8 mouse cellular contexts compared by ENCODE assay signal in genomic region chr6:108476797-108477235, GRCm38 (mm10).
DNase-seq lines count a peak whose midpoint lies in the region; ATAC-seq and TF ChIP-seq lines count a peak whose summit lies in the region.

No protein-coding gene starts in this region.

- TF ChIP-seq EP300 in liver, embryonic 14.5 days (IDR thresholded peaks at IDR 0.05; ENCODE audit: low read depth) = no peak

- H3K9ac ChIP-seq in kidney, embryonic 14.5 days (ENCODE audit: low read depth, low read length) = no peak overlapping the region
- no peak overlapping the region for H3K9ac ChIP-seq in heart, embryonic 13.5 days
- no peak overlapping the region for H3K9ac ChIP-seq in liver, embryonic 14.5 days (replicated peaks)
- H3K9ac ChIP-seq in midbrain, embryonic 15.5 days = no peak overlapping the region

- H3K4me3 ChIP-seq in kidney, embryonic 14.5 days (ENCODE audit: low read length) = no peak overlapping the region
- no peak overlapping the region for H3K4me3 ChIP-seq in heart, embryonic 13.5 days
- H3K4me3 ChIP-seq in liver, embryonic 14.5 days (ENCODE audit: insufficient read depth in 1 of 2, low read depth in 2 of 2, low read length in 2 of 2) = no peak overlapping the region
- no peak overlapping the region for H3K4me3 ChIP-seq in midbrain, embryonic 15.5 days

- peaks cover 13% of the 10 kb centered on the region; the same call in 1 of the 2 replicates for H3K36me3 ChIP-seq in kidney, embryonic 14.5 days (ENCODE audit: control insufficient read depth, insufficient read depth, low read length)
- peaks cover 42% of the 10 kb centered on the region for H3K36me3 ChIP-seq in heart, embryonic 13.5 days
- no peaks in the 10 kb centered on the region for H3K36me3 ChIP-seq in liver, embryonic 14.5 days (replicated peaks; ENCODE audit: control insufficient read depth, insufficient read depth, low read depth)
- no peaks in the 10 kb centered on the region for H3K36me3 ChIP-seq in midbrain, embryonic 15.5 days (replicated peaks)

- H3K4me2 ChIP-seq in kidney, embryonic 14.5 days (replicated peaks; ENCODE audit: low read depth, low read length) = no peak overlapping the region
- no peak overlapping the region for H3K4me2 ChIP-seq in heart, embryonic 13.5 days
- no peak overlapping the region for H3K4me2 ChIP-seq in liver, embryonic 14.5 days (ENCODE audit: low read depth)
- H3K4me2 ChIP-seq in midbrain, embryonic 15.5 days = no peak overlapping the region

- ATAC-seq in kidney, embryonic 14.5 days (ENCODE audit: low FRiP score, low TSS enrichment) = no peak
- no peak for ATAC-seq in heart, embryonic 13.5 days (ENCODE audit: extremely low read depth, insufficient number of reproducible peaks, low FRiP score, low TSS enrichment)
- peak; percentile 40; the same call in 1 of the 2 replicates for ATAC-seq in liver, embryonic 14.5 days (ENCODE audit: insufficient read depth)
- no peak for ATAC-seq in midbrain, embryonic 15.5 days (replicated peaks)

- TF ChIP-seq CTCF in liver, embryonic 14.5 days (IDR thresholded peaks at IDR 0.05; ENCODE audit: low read depth) = no peak

- H3K27ac ChIP-seq in kidney, embryonic 14.5 days (ENCODE audit: low read depth, low read length) = no peak overlapping the region
- H3K27ac ChIP-seq in heart, embryonic 13.5 days (replicated peaks) = peak overlapping the region; percentile 49
- H3K27ac ChIP-seq in liver, embryonic 14.5 days = no peak overlapping the region
- no peak overlapping the region for H3K27ac ChIP-seq in midbrain, embryonic 15.5 days

- H3K27me3 ChIP-seq in kidney, embryonic 14.5 days (ENCODE audit: control insufficient read depth, insufficient read depth, low read length) = no peaks in the 10 kb centered on the region
- H3K27me3 ChIP-seq in heart, embryonic 13.5 days (replicated peaks) = no peaks in the 10 kb centered on the region
- no peaks in the 10 kb centered on the region for H3K27me3 ChIP-seq in liver, embryonic 14.5 days (ENCODE audit: control insufficient read depth, insufficient read depth, low read length)
- no peaks in the 10 kb centered on the region for H3K27me3 ChIP-seq in midbrain, embryonic 15.5 days (replicated peaks)

- peak; percentile 74 for DNase-seq in kidney, adult 11 months
- DNase-seq in liver, embryonic 14.5 days (ENCODE audit: low read depth in 3 of 3, low spot score in 3 of 3) = no peak
- DNase-seq in spleen, postnatal 36 days (ENCODE audit: low spot score in 2 of 2) = peak; percentile 21 to 50
- no peak for DNase-seq in MN1 (ENCODE audit: low spot score)
- DNase-seq in embryo, embryonic 10 days (ENCODE audit: low spot score) = no peak

- H3K9me3 ChIP-seq in kidney, embryonic 14.5 days (ENCODE audit: control insufficient read depth, low read length) = no peaks in the 10 kb centered on the region
- H3K9me3 ChIP-seq in heart, embryonic 13.5 days = no peaks in the 10 kb centered on the region
- H3K9me3 ChIP-seq in liver, embryonic 14.5 days (ENCODE audit: control insufficient read depth, low read length) = no peaks in the 10 kb centered on the region
- H3K9me3 ChIP-seq in midbrain, embryonic 15.5 days = no peaks in the 10 kb centered on the region

- no peaks in the 10 kb centered on the region for H3K4me1 ChIP-seq in kidney, embryonic 14.5 days (ENCODE audit: control insufficient read depth, insufficient read depth, low read length)
- H3K4me1 ChIP-seq in heart, embryonic 13.5 days = peaks cover 20% of the 10 kb centered on the region
- H3K4me1 ChIP-seq in liver, embryonic 14.5 days (replicated peaks; ENCODE audit: control insufficient read depth in 2 of 2, insufficient read depth in 2 of 2, low read length in 1 of 2) = peaks cover 0 to 4% of the 10 kb centered on the region in 2 experiments; a peak in 2 of 4 replicates
- H3K4me1 ChIP-seq in midbrain, embryonic 15.5 days = no peaks in the 10 kb centered on the region

- 68% methylated on average over 8 of the region's 8 CpGs for WGBS in kidney, embryonic 14.5 days
- 53% methylated on average over 8 of the region's 8 CpGs for WGBS in heart, embryonic 13.5 days
- 37% methylated on average over 8 of the region's 8 CpGs for WGBS in liver, embryonic 14.5 days (ENCODE audit: insufficient replicate concordance)
- WGBS in midbrain, embryonic 15.5 days = 87% methylated on average over 8 of the region's 8 CpGs

Comparison
In these comparisons a context has a peak if more than half of its experiments do, and no peak if none do; other contexts are left out.
1. DNase-seq: peak in kidney, adult 11 months (single experiment) and spleen, postnatal 36 days (2 of 2); none in liver, embryonic 14.5 days (0 of 3), MN1 (single experiment) and embryo, embryonic 10 days (single experiment).